Mouse (Mus musculus) left cerebral cortex, postnatal 10 days (tissue): Measurements from ENCODE around the gene Milr1. TPM values are rescaled to one million over a fixed set of nuclear protein-coding genes. Genes with fewer than 3 reads are reported as not detected.

Experiments
- microRNA-seq: library from miRNA; unstranded; fragments of <30 nt; microRNA quantifications from one replicate; pipeline ENCODE4 v1.2.0, GENCODE M21; 2022
- total RNA-seq, 2 experiments: library from RNA; stranded (reverse); gene quantifications; 2 replicates each; pipeline ENCODE4 v1.2.3; 2021

Milr1 gene
- total RNA-seq, 2 experiments from 2014 or later: 0.45 to 1.1 TPM

Small RNAs within 50 kb of the gene (microRNA-seq; reads per million reads assigned to microRNA genes)
- gene Gm25994 (not detected), gene Mir3064 (20.7 reads per million, percentile 40 among the genes with 10 or more reads in this experiment)

Other genes with a start within 250 kb of the Milr1 start
- 10 to 100 TPM; 86.8 to 91.8 TPM for gene Tex2, start 137.8 kb upstream of the Milr1 start, total RNA-seq
- gene Pecam1, start 598 bp upstream of the Milr1 start, total RNA-seq: 10 to 100 TPM; 19.7 to 20.1 TPM
- gene Polg2, start 28.3 kb downstream of the Milr1 start, total RNA-seq: 1 to 10 TPM; 4.1 to 4.6 TPM
- gene Ddx5, start 38.0 kb downstream of the Milr1 start, total RNA-seq: 100 to 1,000 TPM; 607 to 644 TPM
- 10 to 100 TPM in 1 of 2 experiments, 1 to 10 TPM in 1; 8.7 to 10.3 TPM for gene Cep95, start 38.0 kb downstream of the Milr1 start, total RNA-seq
- 10 to 100 TPM; 29.1 to 29.6 TPM for gene Smurf2, start 169.5 kb downstream of the Milr1 start, total RNA-seq
- 10 to 100 TPM; 35.5 to 45.2 TPM for gene Kpna2, start 248.3 kb downstream of the Milr1 start, total RNA-seq